Mouse (Mus musculus): ENCODE data around the gene Gm20388. TPM values are rescaled to one million over a fixed set of nuclear protein-coding genes. Genes with fewer than 3 reads are reported as not detected.

The Gm20388 gene
- polyA plus RNA-seq, 1 experiment = not detected

DNA sequence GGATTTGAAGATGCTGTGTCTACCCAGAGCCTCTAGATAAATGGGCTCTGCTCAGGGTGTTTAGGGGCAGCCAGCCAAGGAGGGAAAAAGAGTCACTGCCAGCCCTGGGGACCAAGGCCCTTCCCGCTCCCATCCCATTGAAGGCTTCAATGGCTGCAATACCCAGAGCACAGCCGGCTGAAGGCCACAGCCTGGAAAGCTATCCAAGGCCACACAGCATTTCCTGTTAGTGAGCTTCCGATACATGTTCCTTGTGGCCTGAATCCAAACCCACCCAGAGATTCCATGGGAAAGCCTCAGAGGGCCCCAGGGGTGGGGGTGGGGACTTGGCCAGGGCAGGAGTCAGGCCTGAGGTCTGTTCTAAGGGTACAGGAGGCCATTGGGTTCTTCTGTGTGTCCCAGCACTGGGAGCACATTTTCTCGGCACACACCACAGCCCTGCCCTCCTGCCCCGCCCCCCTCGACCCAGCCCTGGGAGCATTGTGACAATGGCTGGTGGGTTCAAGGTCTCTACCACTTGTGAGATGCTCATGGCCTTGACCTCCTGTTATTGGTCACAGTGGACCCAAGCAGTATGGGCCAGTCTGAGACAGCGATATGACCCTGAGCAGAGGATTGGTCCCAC, 294.2 kb downstream of the Gm20388 start:
- TF ChIP-seq CTCF (IDR thresholded peaks at IDR 0.05; ENCODE audit: insufficient read depth, low read depth, low read length) (no peak), POLR2A (IDR thresholded peaks at IDR 0.05; ENCODE audit: insufficient read depth, low read depth, low read length) (no peak)
- no peak overlapping the region for H3K4me3 ChIP-seq (ENCODE audit: insufficient read depth, low read depth, low read length)
- 70% methylated on average over 7 of the region's 7 CpGs for WGBS
- H3K4me1 ChIP-seq (ENCODE audit: control insufficient read depth, insufficient read depth, low read length) = peaks cover 8% of the 10 kb centered on the region
- no peak overlapping the region for H3K27ac ChIP-seq (ENCODE audit: insufficient read depth, low read depth, low read length)

DNA sequence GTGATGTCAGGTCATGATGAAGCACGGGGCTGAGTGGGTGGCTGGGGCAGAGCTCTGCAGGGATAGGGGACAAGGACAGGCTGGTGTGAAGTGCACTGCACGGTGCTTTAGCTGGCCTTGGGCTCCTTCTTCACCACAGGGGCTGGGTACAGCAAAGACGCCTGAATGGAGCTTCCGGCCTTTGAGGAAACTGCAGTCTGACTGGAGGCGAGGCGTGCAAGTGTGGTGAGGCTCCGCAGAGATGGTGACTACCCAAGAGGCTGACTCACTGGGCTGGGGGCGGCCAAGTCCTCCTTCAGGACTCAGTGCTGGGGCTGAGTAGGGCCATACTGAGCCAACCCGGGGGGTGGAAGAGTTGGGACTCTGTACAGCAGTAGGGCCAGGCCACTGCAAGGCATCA, 295.3 kb downstream of the Gm20388 start:
- WGBS = 54% methylated on average over 9 of the region's 9 CpGs
- TF ChIP-seq CTCF (IDR thresholded peaks at IDR 0.05; ENCODE audit: insufficient read depth, low read depth, low read length) (no peak), POLR2A (IDR thresholded peaks at IDR 0.05; ENCODE audit: insufficient read depth, low read depth, low read length) (no peak)

DNA sequence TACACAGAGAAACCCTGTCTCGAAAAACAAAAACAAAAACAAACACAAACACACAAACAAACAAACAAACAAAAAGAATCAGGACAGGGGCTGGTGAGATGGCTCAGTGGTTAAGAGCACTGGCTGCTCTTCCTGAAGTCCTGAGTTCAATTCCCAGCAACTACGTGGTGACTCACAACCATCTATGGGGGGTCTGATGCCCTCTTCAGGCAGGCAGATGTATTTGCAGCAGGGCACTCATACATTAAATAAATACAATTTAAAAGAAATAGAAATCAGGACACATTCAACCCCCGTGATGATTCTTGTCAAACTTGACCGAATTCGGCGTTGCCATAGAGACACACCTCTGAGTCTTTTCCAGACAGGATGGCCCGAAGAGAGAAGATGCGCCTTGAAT, 296.7 kb downstream of the Gm20388 start:
- Histone ChIP-seq H3K4me1 (ENCODE audit: control insufficient read depth, insufficient read depth, low read length) (peaks cover 8% of the 10 kb centered on the region), H3K27ac (ENCODE audit: insufficient read depth, low read depth, low read length) (no peak overlapping the region), H3K4me3 (ENCODE audit: insufficient read depth, low read depth, low read length) (no peak overlapping the region)
- TF ChIP-seq POLR2A (IDR thresholded peaks at IDR 0.05; ENCODE audit: insufficient read depth, low read depth, low read length) = no peak
- no peak for TF ChIP-seq CTCF (IDR thresholded peaks at IDR 0.05; ENCODE audit: insufficient read depth, low read depth, low read length)
- 92% methylated on average over 8 of the region's 8 CpGs for WGBS

More for the DNA sequence above, 295.3 kb downstream of the Gm20388 start:
- H3K4me1 ChIP-seq (ENCODE audit: control insufficient read depth, insufficient read depth, low read length) = peaks cover 8% of the 10 kb centered on the region
- H3K4me3 ChIP-seq (ENCODE audit: insufficient read depth, low read depth, low read length) = no peak overlapping the region
- no peak overlapping the region for H3K27ac ChIP-seq (ENCODE audit: insufficient read depth, low read depth, low read length)

DNA sequence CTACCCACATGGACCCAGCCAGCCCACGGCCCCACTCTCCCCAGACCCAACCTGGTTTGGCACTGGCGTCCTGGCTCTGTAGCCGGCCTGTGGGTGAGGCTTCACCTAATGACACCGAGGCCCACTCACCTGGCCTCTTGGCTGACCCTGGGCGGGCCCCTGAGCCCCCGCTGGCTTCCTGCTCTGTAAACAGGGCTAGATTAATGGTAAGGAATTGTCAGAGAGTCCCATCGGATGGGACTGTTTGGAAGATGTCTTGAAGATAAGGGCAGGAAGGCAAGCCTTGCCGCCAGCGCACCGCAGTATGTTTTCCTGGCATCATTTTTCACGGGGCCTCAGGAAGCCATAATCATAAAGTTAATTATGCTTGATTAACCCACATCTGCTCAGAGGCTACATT, 297.5 kb downstream of the Gm20388 start:
- H3K27ac ChIP-seq (ENCODE audit: insufficient read depth, low read depth, low read length) = no peak overlapping the region
- H3K4me1 ChIP-seq (ENCODE audit: control insufficient read depth, insufficient read depth, low read length) = peaks cover 8% of the 10 kb centered on the region
- WGBS = 67% methylated on average over 11 of the region's 11 CpGs
- no peak for TF ChIP-seq POLR2A (IDR thresholded peaks at IDR 0.05; ENCODE audit: insufficient read depth, low read depth, low read length)
- no peak for TF ChIP-seq CTCF (IDR thresholded peaks at IDR 0.05; ENCODE audit: insufficient read depth, low read depth, low read length)
- no peak overlapping the region for H3K4me3 ChIP-seq (ENCODE audit: insufficient read depth, low read depth, low read length)

DNA sequence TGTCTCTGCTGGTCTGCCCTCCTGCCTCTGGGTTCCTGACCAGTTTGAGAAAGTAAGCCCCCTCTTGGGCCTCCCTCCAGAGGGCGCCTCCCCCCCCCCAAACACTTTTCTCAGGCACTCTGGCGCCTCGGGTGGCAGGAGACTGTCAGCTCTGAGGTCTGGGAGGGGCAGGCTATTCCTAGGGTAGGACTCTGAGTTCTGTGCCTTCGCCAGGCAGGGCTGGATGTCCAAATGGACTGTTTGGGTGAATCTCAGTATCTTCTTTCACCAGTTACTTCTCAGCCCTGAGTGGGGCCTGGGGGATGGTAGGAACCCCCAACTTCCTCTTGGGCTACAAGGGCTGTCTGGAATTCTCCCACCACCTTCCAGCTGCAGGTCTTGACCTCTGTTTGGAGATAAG, 300.7 kb downstream of the Gm20388 start:
- Histone ChIP-seq H3K4me1 (ENCODE audit: control insufficient read depth, insufficient read depth, low read length) (peaks cover 3% of the 10 kb centered on the region; the same call in 1 of the 2 replicates), H3K27ac (ENCODE audit: insufficient read depth, low read depth, low read length) (no peak overlapping the region), H3K4me3 (ENCODE audit: insufficient read depth, low read depth, low read length) (no peak overlapping the region)
- 39% methylated on average over 4 of the region's 4 CpGs for WGBS
- TF ChIP-seq POLR2A (IDR thresholded peaks at IDR 0.05; ENCODE audit: insufficient read depth, low read depth, low read length) = no peak
- no peak for TF ChIP-seq CTCF (IDR thresholded peaks at IDR 0.05; ENCODE audit: insufficient read depth, low read depth, low read length)

DNA sequence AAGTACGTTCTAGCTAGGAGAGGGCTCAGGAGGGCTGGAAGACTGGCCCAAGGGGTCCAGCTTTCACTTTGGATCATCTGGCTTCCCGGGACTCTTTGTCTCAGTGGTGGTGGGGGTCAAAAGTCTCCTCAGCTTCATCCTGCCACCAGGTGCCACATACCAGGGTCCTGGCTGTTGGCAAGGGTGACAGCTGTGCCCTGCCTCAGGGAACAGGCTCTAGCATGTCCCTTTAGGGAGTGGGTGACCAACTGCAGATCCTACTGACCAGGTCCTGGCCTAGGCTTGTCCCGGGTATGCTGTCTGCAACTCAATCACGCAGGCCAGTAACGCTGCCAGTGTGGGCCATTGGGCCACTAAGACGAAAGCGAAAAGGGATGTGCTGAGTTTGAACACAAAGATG, 302.0 kb downstream of the Gm20388 start:
- H3K4me1 ChIP-seq (ENCODE audit: control insufficient read depth, insufficient read depth, low read length) = peaks cover 7% of the 10 kb centered on the region; the same call in 1 of the 2 replicates
- H3K27ac ChIP-seq (ENCODE audit: insufficient read depth, low read depth, low read length) = no peak overlapping the region
- H3K4me3 ChIP-seq (ENCODE audit: insufficient read depth, low read depth, low read length) = no peak overlapping the region
- TF ChIP-seq POLR2A (IDR thresholded peaks at IDR 0.05; ENCODE audit: insufficient read depth, low read depth, low read length) (no peak), CTCF (IDR thresholded peaks at IDR 0.05; ENCODE audit: insufficient read depth, low read depth, low read length) (no peak)
- WGBS = 96% methylated on average over 7 of the region's 7 CpGs

DNA sequence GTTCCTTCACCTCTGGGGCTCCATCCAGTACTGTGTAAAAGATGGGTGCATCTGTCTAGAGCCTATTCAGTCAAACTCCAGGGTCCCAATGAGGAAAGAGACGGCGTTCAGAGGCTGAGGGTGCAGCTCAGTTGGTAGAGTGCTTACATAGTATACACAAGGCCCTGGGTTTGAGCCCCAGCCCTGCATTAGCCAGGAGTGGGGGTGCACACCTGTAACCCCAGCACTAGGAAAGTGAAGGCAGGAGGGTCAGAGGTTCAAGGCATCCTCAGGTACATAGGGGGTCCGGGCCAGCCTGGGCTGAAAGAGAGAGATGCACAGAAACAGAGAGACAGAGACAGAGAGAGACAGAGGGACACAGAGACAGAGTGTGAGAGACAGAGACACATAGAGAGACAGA, 302.6 kb downstream of the Gm20388 start:
- Histone ChIP-seq H3K4me1 (ENCODE audit: control insufficient read depth, insufficient read depth, low read length) (peaks cover 7% of the 10 kb centered on the region; the same call in 1 of the 2 replicates), H3K27ac (ENCODE audit: insufficient read depth, low read depth, low read length) (no peak overlapping the region), H3K4me3 (ENCODE audit: insufficient read depth, low read depth, low read length) (no peak overlapping the region)
- TF ChIP-seq POLR2A (IDR thresholded peaks at IDR 0.05; ENCODE audit: insufficient read depth, low read depth, low read length) (no peak), CTCF (IDR thresholded peaks at IDR 0.05; ENCODE audit: insufficient read depth, low read depth, low read length) (no peak)
- whole genome bisulfite sequencing = 97% methylated on average over 3 of the region's 3 CpGs

DNA sequence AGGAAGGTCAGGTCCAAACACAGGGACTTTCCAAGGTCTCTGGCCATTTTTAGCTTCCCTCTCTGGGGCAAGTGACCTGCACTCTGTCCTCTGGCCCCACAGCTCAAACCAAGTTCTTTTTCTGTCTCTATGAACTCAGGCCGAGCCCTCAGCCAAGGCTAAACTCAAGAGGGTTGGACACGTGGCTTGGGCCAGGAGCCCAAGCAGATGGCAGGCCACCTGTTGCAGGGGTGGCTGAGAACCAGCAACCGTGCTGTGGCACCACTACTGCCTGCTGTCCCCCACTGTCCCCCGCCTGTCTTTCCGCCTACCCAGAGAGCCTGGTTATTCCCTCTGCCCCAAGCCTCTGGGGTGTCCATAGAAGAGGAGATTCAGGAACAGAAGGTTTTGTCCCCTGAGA, 303.3 kb downstream of the Gm20388 start:
- TF ChIP-seq CTCF (IDR thresholded peaks at IDR 0.05; ENCODE audit: insufficient read depth, low read depth, low read length) (no peak), POLR2A (IDR thresholded peaks at IDR 0.05; ENCODE audit: insufficient read depth, low read depth, low read length) (no peak)
- Histone ChIP-seq H3K4me3 (ENCODE audit: insufficient read depth, low read depth, low read length) (no peak overlapping the region), H3K4me1 (ENCODE audit: control insufficient read depth, insufficient read depth, low read length) (peaks cover 7% of the 10 kb centered on the region; the same call in 1 of the 2 replicates), H3K27ac (ENCODE audit: insufficient read depth, low read depth, low read length) (no peak overlapping the region)
- whole genome bisulfite sequencing = 53% methylated on average over 5 of the region's 5 CpGs

DNA sequence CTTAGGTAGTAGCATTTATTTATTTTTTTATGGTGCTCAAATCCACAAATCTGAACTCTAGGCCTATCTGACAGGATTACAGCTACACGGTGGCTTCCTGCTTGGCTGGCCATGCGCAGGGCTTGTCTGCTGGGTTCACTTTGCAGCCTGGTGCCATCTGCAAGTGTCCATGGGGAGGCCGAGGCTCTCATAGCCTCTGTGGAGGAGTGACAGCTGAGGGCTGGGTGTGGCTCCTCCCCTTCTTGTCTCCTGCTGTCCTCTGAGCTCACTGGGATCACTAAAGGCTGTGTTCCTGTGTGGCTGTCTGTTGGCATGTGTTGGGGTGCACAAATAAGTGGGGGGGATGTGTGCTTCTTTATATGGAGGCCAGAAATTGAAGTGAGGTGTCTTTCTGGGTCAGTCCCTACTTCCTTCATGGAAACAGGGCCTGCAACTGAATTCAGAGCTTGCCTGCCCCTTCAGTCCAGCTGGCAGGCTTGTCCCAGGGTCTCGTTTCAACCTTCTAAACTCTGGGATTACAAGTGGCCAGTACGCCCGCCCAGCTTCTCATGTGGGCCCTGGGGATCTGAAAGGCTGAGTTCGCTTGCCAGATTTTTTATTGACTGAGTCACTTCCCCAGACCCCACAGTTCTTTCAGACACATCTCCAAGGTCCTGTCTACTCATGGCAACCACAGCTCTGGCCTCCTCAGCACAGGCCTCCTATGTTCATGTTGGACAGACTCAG, 304.9 kb downstream of the Gm20388 start:
- WGBS = 72% methylated on average over 7 of the region's 7 CpGs
- TF ChIP-seq CTCF (IDR thresholded peaks at IDR 0.05; ENCODE audit: insufficient read depth, low read depth, low read length) = no peak
- TF ChIP-seq POLR2A (IDR thresholded peaks at IDR 0.05; ENCODE audit: insufficient read depth, low read depth, low read length) = no peak
- H3K4me1 ChIP-seq (ENCODE audit: control insufficient read depth, insufficient read depth, low read length) = peaks cover 7% of the 10 kb centered on the region; the same call in 1 of the 2 replicates
- H3K4me3 ChIP-seq (ENCODE audit: insufficient read depth, low read depth, low read length) = no peak overlapping the region
- H3K27ac ChIP-seq (ENCODE audit: insufficient read depth, low read depth, low read length) = no peak overlapping the region

All from olfactory bulb, adult 2 months (tissue).